Mouse (Mus musculus) MN1 (cell line): Measurements from ENCODE around the gene Arhgap21.
A peak's percentile ranks its signal among the peaks of the same experiment; 100 is the strongest.

Experiments
- DNase-seq: peaks from one replicate; pipeline ENCODE4 v3.0.0-alpha.2; 2016; ENCODE audit warnings: low spot score

Gene Arhgap21

DNA sequence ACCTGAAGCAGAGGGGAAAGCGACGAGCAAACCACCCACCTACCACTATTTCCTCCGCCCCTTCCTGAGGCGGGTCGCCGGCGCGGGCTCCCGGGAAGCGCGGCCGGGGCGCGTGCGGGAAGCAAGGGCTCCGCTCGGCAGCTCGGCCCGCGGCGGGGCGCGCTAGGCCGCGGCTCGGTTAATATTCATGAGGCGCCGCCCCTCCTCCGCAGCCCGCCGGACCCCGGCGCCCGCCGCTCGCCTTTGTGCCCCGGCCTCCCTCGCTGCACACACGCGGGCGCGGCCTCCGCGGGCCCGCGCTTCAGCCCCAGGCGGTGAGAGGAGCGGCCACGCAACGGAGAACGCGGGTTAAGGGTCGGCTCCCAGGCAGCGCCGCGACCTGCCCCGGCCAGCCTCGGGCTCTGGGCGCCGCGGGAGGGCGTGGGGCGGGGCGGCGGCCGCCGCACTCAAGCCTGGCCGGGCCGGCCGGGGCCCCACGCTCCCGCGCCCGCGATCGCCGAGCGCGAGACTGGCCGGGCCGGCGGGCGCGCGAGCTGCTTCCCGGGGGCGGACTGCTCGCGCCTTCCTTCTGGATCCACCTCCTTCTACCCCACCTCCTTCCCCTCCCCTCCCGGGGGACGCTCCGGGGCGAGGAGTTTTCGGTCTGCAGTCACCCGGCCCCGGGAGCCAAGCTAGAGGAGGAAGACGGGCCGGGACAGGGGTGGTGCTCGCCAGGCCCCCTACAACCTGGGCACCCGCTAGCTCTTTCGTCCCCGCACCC is at the start of gene Arhgap21:
Gene Arhgap21 (minus strand): TSS at position 441 of the 760 bp plus-strand sequence.
- DNase-seq = peak; percentile 75

DNA sequence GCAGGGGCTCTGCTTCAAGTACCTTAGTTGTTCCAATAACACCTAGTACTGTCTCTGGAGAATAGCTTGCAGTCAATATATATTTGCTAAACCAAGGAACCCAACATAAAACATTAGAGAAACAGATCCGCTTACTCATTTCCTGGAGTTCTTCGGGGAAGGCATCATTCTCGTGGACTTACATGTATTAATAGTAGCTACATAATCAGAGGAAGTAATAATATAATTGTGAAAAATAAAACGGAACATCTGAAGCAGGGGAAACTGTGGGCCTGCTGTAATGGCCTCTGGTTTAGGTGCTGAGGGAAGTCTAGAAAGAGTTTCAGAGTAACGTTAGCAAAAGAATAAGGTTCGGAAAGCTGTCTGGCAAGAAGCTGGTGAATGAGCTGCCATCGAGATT is 47.9 kb upstream of the Arhgap21 start:
- DNase-seq = no peak

DNA sequence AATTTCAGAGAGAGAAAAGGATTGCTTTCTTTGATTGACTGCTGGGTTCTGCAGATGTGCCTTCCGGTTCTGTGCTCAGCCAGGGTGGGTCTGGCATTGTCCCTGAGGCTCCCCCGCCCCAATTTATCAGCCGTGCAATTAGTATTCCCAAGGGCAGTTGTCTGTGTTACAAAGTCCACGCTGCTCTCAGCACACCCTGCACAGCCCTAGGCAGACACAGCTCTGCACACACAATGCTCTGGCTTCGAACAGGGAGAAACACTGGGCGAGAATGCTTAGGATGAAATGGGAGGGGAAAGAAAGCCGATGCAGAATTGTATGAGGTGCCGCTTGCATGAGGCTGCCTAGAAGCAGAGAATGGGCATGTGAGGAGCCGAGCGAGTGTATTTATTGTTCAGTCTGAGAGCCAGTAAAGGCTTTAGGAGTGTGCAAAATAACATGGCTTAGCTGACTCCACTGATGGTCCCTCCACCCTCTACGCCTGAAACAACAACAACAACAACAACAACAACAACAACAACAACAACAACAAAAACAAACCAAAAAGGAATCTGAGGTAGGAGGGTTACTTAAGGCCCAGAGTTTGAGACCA is 42.2 kb upstream of the Arhgap21 start:
- peak; percentile 32 for DNase-seq

DNA sequence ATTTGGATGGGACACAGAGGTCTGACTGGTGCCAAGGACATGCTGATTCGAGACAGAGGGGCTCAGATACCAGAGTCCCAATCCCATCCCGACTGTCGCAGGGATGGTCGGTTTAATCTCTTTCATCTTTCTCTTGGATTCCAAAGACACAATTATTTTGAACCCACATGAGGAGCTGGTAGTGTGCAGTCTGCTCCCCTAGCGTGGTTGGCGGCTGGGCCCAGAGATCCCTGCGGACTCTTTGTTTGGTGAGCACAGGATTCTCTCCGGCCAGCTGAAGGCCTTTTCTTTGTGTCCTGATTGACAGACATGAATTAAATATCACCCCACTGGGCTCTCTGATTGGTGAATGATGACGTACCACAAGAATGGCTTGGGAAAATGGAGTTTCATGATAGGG is 41.5 kb upstream of the Arhgap21 start:
- DNase-seq = peak; percentile 78

DNA sequence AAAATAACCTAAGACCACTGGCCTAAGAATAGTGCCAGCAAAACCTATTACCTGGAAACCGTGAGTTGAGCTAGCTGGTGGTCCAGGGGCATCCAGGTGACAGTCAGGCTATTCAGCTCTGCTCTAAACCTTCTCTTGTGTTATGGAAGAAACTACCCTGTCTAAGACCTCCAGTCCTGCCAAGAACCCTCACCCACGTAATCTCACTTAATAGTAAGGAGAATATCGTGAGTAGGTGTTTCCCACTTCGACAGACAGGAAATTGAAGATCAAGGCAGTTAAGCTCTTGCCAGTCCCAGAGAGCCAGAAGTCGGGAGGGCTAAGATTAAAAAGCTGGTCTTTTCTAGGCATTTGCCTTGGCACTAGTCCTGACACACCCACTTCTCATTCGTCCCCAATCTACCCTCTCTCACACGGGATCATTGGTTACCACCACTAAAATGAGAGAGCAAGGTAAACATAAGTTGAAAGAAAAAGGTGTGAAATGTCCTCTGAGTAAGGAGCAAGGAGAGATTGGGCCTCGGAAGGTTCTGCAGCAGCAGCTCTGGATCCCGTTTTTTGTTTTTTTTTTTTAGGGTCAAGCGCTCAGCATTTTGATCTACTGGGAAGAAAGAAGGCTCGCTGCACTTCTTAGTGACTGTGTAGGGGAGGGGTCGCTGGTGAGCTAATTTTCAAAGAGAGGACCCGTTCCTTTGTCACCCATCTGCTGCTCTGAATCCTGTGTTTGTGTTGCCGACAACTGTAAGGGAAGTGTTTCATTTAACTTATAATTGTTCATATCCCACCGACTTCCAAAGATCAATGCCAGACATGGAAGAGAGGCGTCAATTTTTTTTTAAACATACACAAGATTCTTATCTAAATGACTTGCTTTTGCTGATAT is 40.8 kb upstream of the Arhgap21 start:
- DNase-seq = peak; percentile 32

- no peak for DNase-seq
Measured at GRCm38 (mm10) chr2:21002538-21002937, 33.9 kb upstream of the Arhgap21 start.

DNA sequence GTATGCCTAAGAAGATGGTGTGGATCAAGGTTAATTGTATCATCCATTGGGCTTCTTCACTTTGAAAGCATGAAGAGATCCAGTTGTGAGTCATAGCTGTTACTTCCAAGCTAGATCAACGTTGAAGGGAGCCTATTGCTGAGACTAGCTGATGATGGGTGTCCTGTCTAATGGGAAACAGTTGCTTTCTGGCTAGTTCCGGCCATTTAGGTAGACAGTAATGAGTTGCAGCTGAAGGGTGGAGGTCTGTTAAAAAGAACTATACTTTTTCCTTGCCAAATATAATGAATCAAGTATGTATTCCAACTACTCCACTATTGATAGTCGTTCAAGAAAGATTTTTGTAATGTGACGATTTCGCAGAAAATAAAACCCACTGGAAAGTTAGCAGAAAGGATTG is 32.5 kb upstream of the Arhgap21 start:
- no peak for DNase-seq

GRCm38 (mm10) chr2:20995547-20995946 is 26.9 kb upstream of the Arhgap21 start:
- DNase-seq = no peak

- DNase-seq = no peak
Measured at GRCm38 (mm10) chr2:20991508-20991907, 22.8 kb upstream of the Arhgap21 start.

DNA sequence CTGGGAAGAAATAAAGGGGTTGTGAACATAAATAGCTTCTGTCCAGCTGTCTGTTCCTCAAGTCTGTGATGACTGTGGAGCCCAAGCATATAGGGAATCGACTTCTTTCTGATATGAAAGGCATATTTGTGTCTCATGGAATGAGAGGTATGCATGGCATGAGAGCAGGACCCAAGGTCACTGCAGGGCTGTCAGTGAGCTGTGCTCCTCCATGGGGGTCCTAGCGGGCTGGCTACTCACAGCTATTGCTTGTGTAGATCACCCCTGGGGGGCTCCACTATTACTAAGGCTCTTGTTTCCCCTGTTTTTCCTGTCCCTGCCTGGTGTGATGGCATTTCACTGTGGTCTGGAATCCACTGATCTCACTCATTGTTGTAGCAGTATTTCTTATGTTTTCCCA is 22.2 kb upstream of the Arhgap21 start:
- no peak for DNase-seq

DNA sequence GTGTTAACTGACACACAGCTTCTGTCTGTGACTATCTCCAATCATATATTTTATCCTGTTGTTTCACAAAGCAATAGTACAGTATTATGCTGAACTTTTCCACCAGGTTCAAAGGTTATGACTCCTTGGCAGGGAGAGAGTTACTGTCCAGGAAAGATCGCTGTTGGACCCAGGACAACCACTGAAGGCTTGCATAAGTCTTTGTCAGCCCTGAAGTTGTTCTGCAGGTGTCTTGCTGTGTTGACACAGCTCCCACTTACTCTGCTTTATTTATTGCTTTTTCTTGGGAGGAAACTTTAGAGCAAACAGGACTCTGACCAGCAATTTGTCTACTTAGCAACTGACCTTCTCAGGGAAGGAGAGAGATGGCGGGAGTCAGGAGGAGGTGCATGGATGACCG is 21.4 kb upstream of the Arhgap21 start:
- DNase-seq = no peak

- DNase-seq = no peak
Measured at GRCm38 (mm10) chr2:20987822-20988221, 19.1 kb upstream of the Arhgap21 start.

DNA sequence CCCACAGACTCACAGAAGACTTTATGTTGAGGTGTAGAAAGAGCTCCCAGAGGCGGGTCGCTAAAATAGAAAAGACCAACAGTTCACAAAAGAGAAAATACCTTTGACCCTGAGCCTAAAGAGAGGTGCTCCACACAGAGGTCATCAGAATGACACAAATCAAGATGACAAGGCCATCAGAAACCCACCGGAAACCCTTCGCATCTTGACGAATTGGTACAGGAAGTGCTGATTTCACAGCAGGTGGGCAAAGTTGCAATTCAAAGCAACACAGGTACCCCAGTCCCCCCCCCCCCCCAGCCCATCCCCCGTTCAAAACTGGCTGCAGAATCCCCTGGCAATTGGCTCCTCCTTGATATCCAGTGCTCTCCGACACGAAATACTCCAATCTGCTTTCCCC is 10.0 kb upstream of the Arhgap21 start:
- no peak for DNase-seq

GRCm38 (mm10) chr2:20977051-20977450 is 8.4 kb upstream of the Arhgap21 start:
- DNase-seq = no peak

DNA sequence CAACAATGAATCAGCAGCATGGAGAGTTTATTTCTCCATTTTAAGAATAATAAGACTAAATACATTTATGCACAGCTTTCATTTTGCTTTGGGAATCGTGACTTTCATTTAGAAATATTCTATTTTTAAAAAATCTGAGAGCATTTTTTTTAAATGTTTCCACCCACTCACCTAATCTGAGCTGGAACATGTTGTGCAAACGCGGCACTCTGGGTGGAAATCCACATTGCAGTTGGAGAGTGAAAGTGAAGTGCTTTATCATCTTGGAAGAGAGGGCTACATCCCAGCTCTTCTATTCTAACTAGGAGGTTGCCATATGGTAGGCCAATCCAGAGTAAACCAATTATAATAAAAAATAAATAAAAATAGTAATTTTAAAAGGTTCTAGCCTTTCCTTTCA is 4.8 kb upstream of the Arhgap21 start:
- DNase-seq = no peak

- DNase-seq = no peak
Measured at GRCm38 (mm10) chr2:20972180-20972579, 3.5 kb upstream of the Arhgap21 start.

- DNase-seq = no peak
Measured at GRCm38 (mm10) chr2:20971628-20972027, 2.9 kb upstream of the Arhgap21 start.

DNA sequence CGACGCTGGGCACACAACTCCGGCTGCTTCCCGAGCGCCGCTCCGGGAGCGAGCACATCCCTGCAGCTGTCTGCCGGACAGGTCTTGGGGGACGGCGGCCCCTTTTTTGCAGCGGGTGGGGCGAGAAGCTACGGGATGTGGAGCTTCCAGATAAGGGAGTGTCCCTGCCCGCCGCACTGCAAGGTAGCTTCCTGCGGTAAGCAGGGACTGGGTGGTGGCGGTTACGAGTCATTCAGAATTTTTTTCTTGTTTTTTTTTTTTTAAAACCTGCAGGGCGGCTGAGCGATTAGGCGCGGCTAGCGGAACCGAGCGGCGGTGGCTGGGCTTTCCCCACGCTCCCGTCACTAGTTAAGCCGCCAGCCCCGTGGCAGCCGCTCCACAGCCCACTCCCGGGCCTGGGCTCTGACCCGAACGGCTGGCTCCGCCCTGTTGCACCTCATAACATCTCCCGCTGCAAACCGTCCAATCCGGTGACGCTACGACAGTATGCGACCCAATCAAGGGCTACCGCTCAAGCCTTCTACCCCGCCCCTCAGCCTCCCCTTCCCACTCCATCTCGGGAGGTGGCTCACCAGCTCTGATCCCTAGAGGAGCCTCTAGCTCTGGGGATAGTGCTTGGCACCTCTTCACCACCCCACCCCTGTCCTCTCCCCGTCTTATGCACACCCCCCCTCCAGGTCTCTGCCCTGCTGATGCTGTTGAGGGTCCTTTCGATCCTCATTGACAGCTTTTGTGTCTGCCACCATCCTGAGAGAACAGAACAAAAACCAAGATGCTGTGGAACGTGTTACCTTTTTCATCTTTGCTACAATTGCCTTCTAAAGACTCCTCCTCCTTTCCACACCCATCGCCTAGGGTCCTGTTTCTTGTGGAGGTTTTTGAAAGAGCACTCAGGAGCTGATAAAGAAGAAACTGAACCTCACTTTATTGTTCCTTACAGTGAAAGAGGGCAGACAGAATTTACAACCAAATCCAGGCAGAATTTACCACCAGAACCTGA is 820 bp upstream of the Arhgap21 start:
- peak; percentile 94 for DNase-seq

DNA sequence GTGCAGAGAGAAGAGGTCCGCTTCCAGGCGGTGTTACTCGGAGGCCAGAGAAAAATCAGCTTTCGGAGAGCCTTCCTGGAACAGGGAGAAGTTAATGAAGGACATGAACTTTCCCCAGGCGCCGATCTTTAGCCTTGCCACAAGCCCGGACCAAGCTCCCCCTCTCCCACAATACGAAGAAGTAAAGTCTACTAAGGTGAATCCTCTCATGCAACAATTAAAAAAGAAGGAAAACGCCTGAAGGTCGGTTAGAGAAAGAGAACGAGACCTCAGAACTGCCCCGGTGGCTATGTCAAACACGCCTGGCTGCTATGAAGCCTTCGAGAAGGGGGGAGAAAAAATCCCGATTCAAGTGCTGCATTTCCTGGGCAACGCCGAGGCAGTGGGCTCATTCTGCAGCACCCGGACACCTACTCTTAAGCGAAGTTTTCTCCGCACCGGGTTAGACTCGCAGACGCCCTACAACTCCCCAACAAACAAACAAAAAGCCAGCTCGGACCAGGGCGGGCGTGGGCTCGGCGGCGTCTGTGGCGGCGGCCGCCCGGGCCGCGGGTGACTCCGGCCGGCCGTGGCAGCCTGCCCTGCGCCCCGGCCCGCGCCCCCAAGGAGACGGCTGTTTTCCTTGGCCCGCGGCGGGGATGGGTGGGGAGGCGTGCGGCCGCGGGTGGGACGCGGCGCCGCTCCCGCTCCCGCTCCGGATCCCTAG is 882 bp downstream of the Arhgap21 start:
- peak; percentile 38 for DNase-seq

- DNase-seq = peak; percentile 27
Measured at GRCm38 (mm10) chr2:20967101-20967645, 1.5 kb downstream of the Arhgap21 start.
